Mouse (Mus musculus) kidney, postnatal 10 days (tissue): ENCODE measurements around the gene 1700016H13Rik.

Experiments used
- DNase-seq: peaks from one replicate; pipeline ENCODE4 v3.0.0; 2021; ENCODE audit warnings: mixed read lengths

1700016H13Rik gene

GRCm38 (mm10) chr5:103671858-103672257 lies 16.0 kb upstream of the 1700016H13Rik start:
- DNase-seq, result no peak

- no peak for DNase-seq
Observed at GRCm38 (mm10) chr5:103665876-103666275, 10.1 kb upstream of the 1700016H13Rik start.

GRCm38 (mm10) chr5:103664932-103665331 lies 9.1 kb upstream of the 1700016H13Rik start:
- no peak for DNase-seq

GRCm38 (mm10) chr5:103659571-103659970 lies 3.8 kb upstream of the 1700016H13Rik start:
- DNase-seq, result no peak

- peak; percentile 37 for DNase-seq
Observed at GRCm38 (mm10) chr5:103658921-103659320, 3.1 kb upstream of the 1700016H13Rik start.

- no peak for DNase-seq
Observed at GRCm38 (mm10) chr5:103654780-103655179, 1.0 kb downstream of the 1700016H13Rik start.

GRCm38 (mm10) chr5:103654225-103654624 lies 1.6 kb downstream of the 1700016H13Rik start:
- peak; percentile 60 for DNase-seq

- no peak for DNase-seq
Observed at GRCm38 (mm10) chr5:103647320-103647719, 8.5 kb downstream of the 1700016H13Rik start.

GRCm38 (mm10) chr5:103644167-103644566 lies 11.6 kb downstream of the 1700016H13Rik start:
- DNase-seq, result no peak

GRCm38 (mm10) chr5:103637162-103637561 lies 18.6 kb downstream of the 1700016H13Rik start:
- DNase-seq, result no peak

- no peak for DNase-seq
Observed at GRCm38 (mm10) chr5:103629854-103630580, 25.8 kb downstream of the 1700016H13Rik start.

- peak; percentile 71 for DNase-seq
Observed at GRCm38 (mm10) chr5:103629111-103629764, 26.6 kb downstream of the 1700016H13Rik start, which contains the start of gene Slc10a6. TSS of gene Slc10a6 (minus strand) at chr5:103629403.

GRCm38 (mm10) chr5:103628499-103628898 lies 27.3 kb downstream of the 1700016H13Rik start:
- no peak for DNase-seq

- no peak for DNase-seq
Observed at GRCm38 (mm10) chr5:103624831-103625230, 31.0 kb downstream of the 1700016H13Rik start.

- DNase-seq, result no peak
Observed at GRCm38 (mm10) chr5:103622321-103622720, 33.5 kb downstream of the 1700016H13Rik start.

GRCm38 (mm10) chr5:103620301-103620973 lies 35.4 kb downstream of the 1700016H13Rik start:
- DNase-seq, result peak; percentile 50

GRCm38 (mm10) chr5:103617191-103617590 lies 38.6 kb downstream of the 1700016H13Rik start:
- no peak for DNase-seq

GRCm38 (mm10) chr5:103614356-103614755 lies 41.5 kb downstream of the 1700016H13Rik start:
- DNase-seq, result no peak

- no peak for DNase-seq
Observed at GRCm38 (mm10) chr5:103612316-103612715, 43.5 kb downstream of the 1700016H13Rik start.

GRCm38 (mm10) chr5:103610856-103611472 lies 44.8 kb downstream of the 1700016H13Rik start:
- DNase-seq, result no peak

- DNase-seq, result no peak
Observed at GRCm38 (mm10) chr5:103610148-103610547, 45.7 kb downstream of the 1700016H13Rik start.

- DNase-seq, result no peak
Observed at GRCm38 (mm10) chr5:103605707-103606106, 50.1 kb downstream of the 1700016H13Rik start.
